Mouse (Mus musculus) CH12.LX (cell line): ENCODE data around the gene Baiap2l2. TPM values are rescaled to one million over a fixed set of nuclear protein-coding genes. Genes with fewer than 3 reads are reported as not detected.
A peak's percentile ranks its signal among the peaks of the same experiment; 100 is the strongest.

Experiments
- DNase-seq: peaks from one replicate; pipeline ENCODE4 v3.0.0-alpha.2; 2013; ENCODE audit errors: extremely low read depth
- H3K27ac ChIP-seq: 2 replicates; pipeline ENCODE4 v1.5.1; 2012; ENCODE audit warnings: low read depth, mild to moderate bottlenecking, control low read depth, moderate library complexity; ENCODE audit not compliant: insufficient read depth
- H3K27me3 ChIP-seq: replicated peaks from 2 replicates; pipeline ENCODE3; 2012; ENCODE audit warnings: inconsistent platforms
- H3K36me3 ChIP-seq, 2 experiments: replicated peaks in 1 of 2; 2 replicates each; pipeline versions ENCODE3 to v1.6.1; 2012; ENCODE audit warnings: inconsistent platforms in 1 of 2, low read length in 1 of 2, mild to moderate bottlenecking in 1 of 2, mixed read lengths in 1 of 2, moderate library complexity in 1 of 2; ENCODE audit not compliant: control insufficient read depth in 1 of 2, insufficient read depth in 1 of 2
- H3K4me1 ChIP-seq, 2 experiments: 2 replicates each; pipeline ENCODE4 v1.6.1; 2012; ENCODE audit warnings: inconsistent platforms in 1 of 2, moderate library complexity in 1 of 2; ENCODE audit not compliant: insufficient read depth in 2 of 2, control insufficient read depth in 1 of 2
- H3K4me2 ChIP-seq: 2 replicates; pipeline ENCODE4 v1.6.1; 2012; ENCODE audit warnings: low read depth, mild to moderate bottlenecking, control low read depth; ENCODE audit not compliant: poor library complexity, insufficient read depth, severe bottlenecking
- H3K4me3 ChIP-seq, 3 experiments: fragments of 150-350 bp in 1 of 3; sonication (generic) in 1 of 3; replicated peaks in 1 of 3; 2 replicates each; pipeline versions ENCODE3 to v1.5.1; 2011 to 2012; ENCODE audit warnings: low read depth in 2 of 3, low read length in 2 of 3, mild to moderate bottlenecking in 2 of 3, moderate library complexity in 2 of 3, control low read depth in 1 of 3, improper control_type of control experiment in 1 of 3, inconsistent platforms in 1 of 3, mixed read lengths in 1 of 3; ENCODE audit not compliant: poor library complexity in 1 of 3
- H3K79me2 ChIP-seq: replicated peaks from 2 replicates; pipeline ENCODE4 v1.6.1; 2012; ENCODE audit warnings: mild to moderate bottlenecking, moderate library complexity; ENCODE audit not compliant: control insufficient read depth, poor library complexity, insufficient read depth, severe bottlenecking; ENCODE audit errors: extremely low read depth
- H3K9ac ChIP-seq: 2 replicates; pipeline ENCODE4 v1.6.1; 2012; ENCODE audit warnings: low read depth, mild to moderate bottlenecking, control low read depth, moderate library complexity; ENCODE audit not compliant: insufficient read depth
- H3K9me3 ChIP-seq: replicated peaks from 2 replicates; pipeline ENCODE3; 2012; ENCODE audit warnings: low read length, inconsistent platforms, mixed read lengths
- BHLHE40 ChIP-seq: IDR thresholded peaks from 2 replicates; pipeline ENCODE4 v1.6.1; 2011; ENCODE audit warnings: mild to moderate bottlenecking, low read depth, low read length, improper control_type of control experiment
- CHD1 ChIP-seq: IDR thresholded peaks from 2 replicates; pipeline ENCODE4 v1.6.1; 2012; ENCODE audit warnings: low read depth, low read length, improper control_type of control experiment, inconsistent platforms
- CHD2 ChIP-seq: IDR thresholded peaks from 2 replicates; pipeline ENCODE4 v1.6.1; 2011; ENCODE audit warnings: low read length, improper control_type of control experiment
- CTCF ChIP-seq, 2 experiments: IDR thresholded peaks in 1 of 2; conservative IDR thresholded peaks in 1 of 2; 2 replicates each; pipeline ENCODE4 v1.5.1; 2011 to 2012; ENCODE audit warnings: low read depth in 2 of 2, low read length in 2 of 2, improper control_type of control experiment in 1 of 2, inconsistent platforms in 1 of 2, mild to moderate bottlenecking in 1 of 2, moderate library complexity in 1 of 2
- E2F4 ChIP-seq: IDR thresholded peaks from 2 replicates; pipeline ENCODE4 v1.6.1; 2011; ENCODE audit warnings: low read depth, low read length, improper control_type of control experiment; ENCODE audit not compliant: insufficient replicate concordance
- ELF1 ChIP-seq: IDR thresholded peaks from 2 replicates; pipeline ENCODE4 v1.6.1; 2014; ENCODE audit warnings: low read depth, mild to moderate bottlenecking, inconsistent platforms, low read length, improper control_type of control experiment
- EP300 ChIP-seq: IDR thresholded peaks from 2 replicates; pipeline ENCODE4 v1.6.1; 2011; ENCODE audit warnings: low read length, improper control_type of control experiment
- ETS1 ChIP-seq: conservative IDR thresholded peaks from 2 replicates; pipeline ENCODE4 v1.6.1; 2012; ENCODE audit warnings: low read depth, mild to moderate bottlenecking, inconsistent platforms, low read length, improper control_type of control experiment, moderate library complexity
- GABPA ChIP-seq: IDR thresholded peaks from 2 replicates; pipeline ENCODE4 v1.6.1; 2012; ENCODE audit warnings: low read depth, low read length, improper control_type of control experiment, inconsistent platforms; ENCODE audit not compliant: insufficient replicate concordance
- HCFC1 ChIP-seq: IDR thresholded peaks from 2 replicates; pipeline ENCODE4 v1.6.1; 2012; ENCODE audit warnings: low read depth, mild to moderate bottlenecking, inconsistent platforms, low read length, improper control_type of control experiment
- IRF4 ChIP-seq: IDR thresholded peaks from 2 replicates; pipeline ENCODE4 v1.6.1; 2014; ENCODE audit warnings: low read depth, mild to moderate bottlenecking, inconsistent platforms, low read length, improper control_type of control experiment
- JUND ChIP-seq: conservative IDR thresholded peaks from 2 replicates; pipeline ENCODE4 v1.6.1; 2011; ENCODE audit warnings: low read depth, low read length, improper control_type of control experiment
- KAT2A ChIP-seq: IDR thresholded peaks from 2 replicates; pipeline ENCODE4 v1.6.1; 2012; ENCODE audit warnings: low read length, improper control_type of control experiment, inconsistent platforms; ENCODE audit not compliant: insufficient replicate concordance
- MAFK ChIP-seq: IDR thresholded peaks from 2 replicates; pipeline ENCODE4 v1.6.1; 2011; ENCODE audit warnings: low read length, improper control_type of control experiment; ENCODE audit not compliant: insufficient replicate concordance
- MAX ChIP-seq: IDR thresholded peaks from 2 replicates; pipeline ENCODE4 v1.6.1; 2011; ENCODE audit warnings: low read length, improper control_type of control experiment
- MEF2A ChIP-seq: IDR thresholded peaks from 2 replicates; pipeline ENCODE4 v1.6.1; 2014; ENCODE audit warnings: low read depth, mild to moderate bottlenecking, inconsistent platforms, low read length, improper control_type of control experiment, borderline replicate concordance
- MXI1 ChIP-seq: IDR thresholded peaks from 2 replicates; pipeline ENCODE4 v1.6.1; 2011; ENCODE audit warnings: mild to moderate bottlenecking, low read depth, low read length, improper control_type of control experiment
- NELFE ChIP-seq: IDR thresholded peaks from 2 replicates; pipeline ENCODE4 v1.6.1; 2011; ENCODE audit warnings: low read depth, low read length, improper control_type of control experiment
- NRF1 ChIP-seq: IDR thresholded peaks from 2 replicates; pipeline ENCODE4 v1.6.1; 2014; ENCODE audit warnings: low read depth, mild to moderate bottlenecking, inconsistent platforms, low read length, improper control_type of control experiment, moderate library complexity
- POLR2A ChIP-seq: IDR thresholded peaks from 2 replicates; pipeline ENCODE4 v1.6.1; 2011; ENCODE audit warnings: low read depth, mild to moderate bottlenecking, improper control_type of control experiment, low read length
- RAD21 ChIP-seq: IDR thresholded peaks from 2 replicates; pipeline ENCODE4 v1.6.1; 2011; ENCODE audit warnings: low read depth, mild to moderate bottlenecking, low read length, improper control_type of control experiment, moderate library complexity
- SIN3A ChIP-seq: IDR thresholded peaks from 2 replicates; pipeline ENCODE4 v1.6.1; 2012; ENCODE audit warnings: low read length, improper control_type of control experiment, inconsistent platforms
- TBP ChIP-seq: conservative IDR thresholded peaks from 2 replicates; pipeline ENCODE4 v1.6.1; 2011; ENCODE audit warnings: low read depth, low read length, improper control_type of control experiment
- TCF12 ChIP-seq: IDR thresholded peaks from 2 replicates; pipeline ENCODE4 v1.6.1; 2014; ENCODE audit warnings: low read depth, mild to moderate bottlenecking, inconsistent platforms, low read length, improper control_type of control experiment
- UBTF ChIP-seq: IDR thresholded peaks from 2 replicates; pipeline ENCODE4 v1.6.1; 2012; ENCODE audit warnings: low read depth, mild to moderate bottlenecking, inconsistent platforms, low read length, improper control_type of control experiment, moderate library complexity
- USF1 ChIP-seq: IDR thresholded peaks from 2 replicates; pipeline ENCODE4 v1.6.1; 2014; ENCODE audit warnings: low read depth, mild to moderate bottlenecking, inconsistent platforms, low read length, improper control_type of control experiment
- ZC3H11A ChIP-seq: IDR thresholded peaks from 2 replicates; pipeline ENCODE4 v1.6.1; 2012; ENCODE audit warnings: low read depth, mild to moderate bottlenecking, inconsistent platforms, low read length, improper control_type of control experiment
- ZKSCAN1 ChIP-seq: IDR thresholded peaks from 2 replicates; pipeline ENCODE4 v1.6.1; 2012; ENCODE audit warnings: low read depth, inconsistent platforms, low read length, improper control_type of control experiment, borderline replicate concordance
- ZMIZ1 ChIP-seq: IDR thresholded peaks from 2 replicates; pipeline ENCODE4 v1.6.1; 2012; ENCODE audit warnings: low read depth, mild to moderate bottlenecking, inconsistent platforms, low read length, improper control_type of control experiment
- ZNF384 ChIP-seq: IDR thresholded peaks from 2 replicates; pipeline ENCODE4 v1.6.1; 2012; ENCODE audit warnings: low read depth, low read length, improper control_type of control experiment, inconsistent platforms
- dilution Hi-C: fragments of 300-500 bp; cut with MboI; formaldehyde crosslinking; loops from 2 replicates; pipeline ENCODE4 v1.14.3; 2020; ENCODE audit warnings: low sequenced_read_pairs; ENCODE audit not compliant: extremely low pct_unique_long_range_greater_than_20kb, extremely low pct_ligation_motif_present
- in situ Hi-C: fragments of 300-500 bp; cut with MboI; formaldehyde crosslinking; loops from 3 replicates; pipeline ENCODE4 v1.14.3; 2019; ENCODE audit warnings: low sequenced_read_pairs, low pct_ligation_motif_present, low pct_unique_long_range_greater_than_20kb, mixed read lengths
- polyA plus RNA-seq: library from polyadenylated mRNA; unstranded; fragments of >175 nt; gene quantifications from 2 replicates; pipeline ENCODE4 v1.2.1, GENCODE M21; 2012; ENCODE audit warnings: low read depth; ENCODE audit not compliant: insufficient read length
- total RNA-seq, 2 experiments: library from RNA; depleted of rRNA; stranded (reverse); fragments of 300-350 nt in 1 of 2; fragments of >200 nt in 1 of 2; gene quantifications; 2 replicates each; pipeline ENCODE4 v1.2.3; 2012 to 2014

Baiap2l2 gene
- total and polyA plus RNA-seq, 3 experiments: 0.84 to 1.5 TPM; not detected in 1

- no peak for TF ChIP-seq E2F4
- no peak for TF ChIP-seq ZC3H11A
- TF ChIP-seq CHD2: peak; percentile 62; the same call in 1 of the 2 replicates
- no peak; the same call in 1 of the 2 replicates for TF ChIP-seq MAX
- TF ChIP-seq CTCF (conservative IDR thresholded peaks at IDR 0.05 in 1 of 2, IDR thresholded peaks at IDR 0.05 in 1 of 2; ENCODE audit: low read depth in 2 of 2, low read length in 2 of 2): peak in 1 of 2 experiments; percentile 14; a peak in 1 of 4 replicates
- no peak for TF ChIP-seq ZKSCAN1
- peak; percentile 25; the same call in 1 of the 2 replicates for TF ChIP-seq ZMIZ1
- peak; percentile 14; the same call in 1 of the 2 replicates for TF ChIP-seq MXI1
- peak; percentile 79 for TF ChIP-seq EP300
- TF ChIP-seq JUND: 0 out of 2 replicates have a peak, but pooled peaks have one; percentile 30
- TF ChIP-seq ZNF384: peak; percentile 88
- no peak for TF ChIP-seq GABPA
- no peak; the same call in 1 of the 2 replicates for TF ChIP-seq NRF1
- peak; percentile 89 for TF ChIP-seq ETS1
- peak; percentile 3; the same call in 1 of the 2 replicates for TF ChIP-seq CHD1
- peak; percentile 69; the same call in 1 of the 2 replicates for TF ChIP-seq TBP
- no peak for TF ChIP-seq USF1
- TF ChIP-seq, all 38 proteins: peak for 23
Measured at GRCm38 (mm10) chr15:79322991-79323790, 37.9 kb upstream of the Baiap2l2 start (continued).

- Histone ChIP-seq H3K79me2 (peaks cover 27% of the 10 kb centered on the region), H3K27ac (peak overlapping the region; percentile 97), H3K9ac (peak overlapping the region; percentile 18), H3K9me3 (no peaks in the 10 kb centered on the region), H3K4me2 (peak overlapping the region; percentile 77), H3K36me3 (peaks cover 20 to 31% of the 10 kb centered on the region in 2 experiments), H3K4me3 (peak overlapping the region; percentile 39 to 50 (median 40)), H3K4me1 (peaks cover 25 to 69% of the 10 kb centered on the region in 2 experiments), H3K27me3 (no peaks in the 10 kb centered on the region)
- in situ Hi-C loops (loop anchor here (5.0 kb wide), 1 partner anchor 35 kb away; the partner anchor contains the start of gene Baiap2l2), dilution Hi-C loops (no loop called here)
- DNase-seq: peak; percentile 86
- peak; percentile 35; the same call in 1 of the 2 replicates for TF ChIP-seq HCFC1
- peak; percentile 61; the same call in 1 of the 2 replicates for TF ChIP-seq ZMIZ1
- TF ChIP-seq ELF1: peak; percentile 43; the same call in 1 of the 2 replicates
- TF ChIP-seq MAFK: 0 out of 2 replicates have a peak, but pooled peaks have one; percentile 34
- TF ChIP-seq ZC3H11A: no peak
- TF ChIP-seq UBTF: no peak
- TF ChIP-seq SIN3A: peak; percentile 53; the same call in 1 of the 2 replicates
- TF ChIP-seq POLR2A: peak; percentile 79
- TF ChIP-seq TCF12: peak; percentile 84
- TF ChIP-seq ETS1: peak; percentile 65
- peak; percentile 78 for TF ChIP-seq MAX
- TF ChIP-seq RAD21: peak; percentile 6
- peak; percentile 26; the same call in 1 of the 2 replicates for TF ChIP-seq MXI1
- TF ChIP-seq NELFE: peak; percentile 26; the same call in 1 of the 2 replicates
- TF ChIP-seq CHD1: 0 out of 2 replicates have a peak, but pooled peaks have one; percentile 27
- peak; percentile 60; the same call in 1 of the 2 replicates for TF ChIP-seq MEF2A
- no peak for TF ChIP-seq GABPA
- TF ChIP-seq KAT2A: no peak
- peak; percentile 65 for TF ChIP-seq IRF4
- TF ChIP-seq EP300: peak; percentile 61
- TF ChIP-seq CHD2: no peak; the same call in 1 of the 2 replicates
- peak; percentile 75 for TF ChIP-seq BHLHE40
Measured at GRCm38 (mm10) chr15:79322281-79322990, 37.1 kb upstream of the Baiap2l2 start.
